Mouse (Mus musculus): ENCODE measurements at regions not wholly inside any gene's neighbourhood (a gene's known extent, or its start where the extent isn't known, plus 50 kb on each side); places are given as distances from the start of the nearest gene placed in this dataset.
A peak's percentile ranks its signal among the peaks of the same experiment; 100 is the strongest.

GRCm38 (mm10) chr5:144621967-144622366 lies 76.3 kb downstream of the Nptx2 start:
- no peak for DNase-seq (ENCODE audit: low spot score)

GRCm38 (mm10) chr5:144623358-144623757 lies 77.7 kb downstream of the Nptx2 start:
- DNase-seq (ENCODE audit: low spot score): no peak

GRCm38 (mm10) chr5:144632295-144632694 lies 86.6 kb downstream of the Nptx2 start:
- no peak for DNase-seq (ENCODE audit: low spot score)

- DNase-seq (ENCODE audit: low spot score): peak; percentile 71
Measured at GRCm38 (mm10) chr5:144638631-144639030, 92.9 kb downstream of the Nptx2 start.

- DNase-seq (ENCODE audit: low spot score): no peak
Measured at GRCm38 (mm10) chr5:144639639-144640038, 93.9 kb downstream of the Nptx2 start.

- DNase-seq (ENCODE audit: low spot score): no peak
Measured at GRCm38 (mm10) chr5:144642766-144643165, 97.1 kb downstream of the Nptx2 start.

- DNase-seq (ENCODE audit: low spot score): no peak
Measured at GRCm38 (mm10) chr5:144643438-144643837, 97.7 kb downstream of the Nptx2 start.

GRCm38 (mm10) chr5:144645367-144645766 lies 99.7 kb downstream of the Nptx2 start:
- peak; percentile 42 for DNase-seq (ENCODE audit: low spot score)

GRCm38 (mm10) chr5:144647311-144648104 lies 101.8 kb downstream of the Nptx2 start:
- DNase-seq (ENCODE audit: low spot score): no peak

- no peak for DNase-seq (ENCODE audit: low spot score)
Measured at GRCm38 (mm10) chr5:144652231-144652630, 106.5 kb downstream of the Nptx2 start.

- DNase-seq (ENCODE audit: low spot score): no peak
Measured at GRCm38 (mm10) chr5:144662031-144662430, 99.6 kb downstream of the Tmem130 start.

GRCm38 (mm10) chr5:144663981-144664380 lies 97.6 kb downstream of the Tmem130 start:
- DNase-seq (ENCODE audit: low spot score): no peak

- no peak for DNase-seq (ENCODE audit: low spot score)
Measured at GRCm38 (mm10) chr5:144664571-144665295, 96.9 kb downstream of the Tmem130 start.

- no peak for DNase-seq (ENCODE audit: low spot score)
Measured at GRCm38 (mm10) chr5:144668060-144668459, 93.6 kb downstream of the Tmem130 start.

GRCm38 (mm10) chr5:144678815-144679750 lies 82.5 kb downstream of the Tmem130 start:
- no peak for DNase-seq (ENCODE audit: low spot score)

GRCm38 (mm10) chr5:144684184-144684583 lies 77.4 kb downstream of the Tmem130 start:
- no peak for DNase-seq (ENCODE audit: low spot score)
